Mouse (Mus musculus): ENCODE data around the gene Apoc1.
"Not testable (repeated sequence)": the region's sequence is repeated elsewhere in the genome, so short reads cannot be mapped to it uniquely, and the experiment has no call there.

Gene Apoc1

GRCm38 (mm10) chr7:19705271-19705670 lies 12.8 kb upstream of the Apoc1 start:
- DNase-seq (ENCODE audit: low read depth) = no peak

- DNase-seq (ENCODE audit: low read depth) = no peak
Measured at GRCm38 (mm10) chr7:19704475-19704874, 12.0 kb upstream of the Apoc1 start.

DNA sequence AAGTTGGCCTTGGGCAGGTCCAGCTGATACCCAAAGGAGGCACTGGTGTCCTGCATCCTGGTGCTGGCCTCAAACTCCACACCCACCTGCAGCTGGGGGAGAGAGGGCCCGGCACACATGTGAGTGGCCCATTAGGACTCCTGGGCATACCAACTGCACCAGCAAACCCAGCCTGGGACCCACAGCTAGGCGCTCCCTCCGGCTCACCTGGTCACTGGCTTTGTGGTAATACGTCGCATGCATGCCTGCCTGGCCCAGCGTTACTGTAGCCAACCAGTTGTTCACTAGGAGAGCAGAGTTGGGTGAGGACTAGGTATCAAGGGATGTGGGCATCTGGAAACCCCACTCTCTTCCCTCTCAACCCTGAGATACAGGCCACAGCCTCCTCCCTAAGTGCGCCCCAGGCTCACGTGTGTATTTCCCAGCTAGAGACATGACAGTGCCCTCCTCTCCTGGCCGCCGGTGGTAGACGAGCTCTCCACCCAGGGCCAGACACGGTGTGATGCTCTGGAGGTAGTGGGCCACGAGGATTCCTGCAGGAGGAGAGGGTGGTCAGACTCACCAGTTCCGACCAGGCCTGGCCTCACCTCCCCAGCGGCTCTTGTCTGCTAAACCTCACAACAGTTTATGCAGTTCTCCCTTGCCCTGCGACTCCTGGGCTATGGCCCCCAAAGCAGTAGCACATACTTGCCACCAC lies 10.5 kb upstream of the Apoc1 start:
- DNase-seq (ENCODE audit: low read depth) = no peak

DNA sequence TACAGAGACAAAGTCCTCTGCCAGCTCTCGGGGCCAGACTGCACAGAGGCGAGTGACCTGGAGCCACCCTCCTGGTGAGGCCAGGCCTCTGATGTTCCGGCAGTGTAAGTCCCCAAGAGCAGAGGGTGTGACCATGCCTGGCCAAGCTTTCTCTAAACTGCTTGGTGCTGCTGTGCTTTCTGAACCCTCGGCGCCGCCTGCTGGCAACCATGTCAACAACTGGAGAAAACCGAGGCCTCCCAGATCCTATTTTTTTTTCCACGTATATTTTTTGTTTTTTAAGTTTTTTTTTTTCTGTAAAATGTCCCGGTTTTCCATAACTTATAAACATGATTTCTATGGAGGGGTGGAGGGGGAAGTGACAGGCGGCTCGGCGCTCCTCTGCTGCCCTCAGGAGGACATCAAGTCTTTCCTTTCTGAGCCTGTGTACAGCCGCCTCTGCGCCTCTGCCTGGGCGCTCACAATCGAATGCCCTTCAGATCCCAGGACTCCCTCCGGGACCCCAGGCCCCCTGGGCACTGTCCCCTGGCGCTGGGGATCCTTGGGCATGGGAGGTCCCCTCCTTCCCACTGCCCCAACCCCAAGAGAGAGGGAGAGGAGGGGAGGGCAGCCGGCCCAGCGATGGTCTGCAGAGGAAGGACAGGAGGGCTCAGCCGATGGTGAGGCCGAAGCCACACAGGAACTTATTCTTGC lies 8.8 kb upstream of the Apoc1 start:
- DNase-seq (ENCODE audit: low read depth) = no peak

- no peak for DNase-seq (ENCODE audit: low read depth)
Measured at GRCm38 (mm10) chr7:19700299-19701068, 8.0 kb upstream of the Apoc1 start.

DNA sequence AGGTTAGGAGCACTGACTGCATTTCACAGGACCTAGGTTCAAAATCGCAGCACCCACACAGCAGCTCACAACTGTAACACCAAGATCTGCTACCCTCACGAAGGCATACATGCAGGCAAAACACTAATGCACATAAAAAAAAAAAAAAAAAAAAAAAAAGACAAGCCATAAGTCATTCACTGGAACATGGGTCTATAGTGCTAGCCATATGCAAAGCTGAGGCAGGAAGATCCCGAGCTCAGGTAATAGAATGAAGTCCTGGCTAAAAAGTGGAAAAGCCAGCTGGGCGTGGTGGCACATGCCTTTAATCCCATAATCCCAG lies 7.3 kb upstream of the Apoc1 start:
- DNase-seq (ENCODE audit: low read depth) = no peak

- DNase-seq (ENCODE audit: low read depth) = no peak
Measured at GRCm38 (mm10) chr7:19698907-19699826, 6.7 kb upstream of the Apoc1 start, which contains the start of gene Apoe. Apoe (minus strand) TSS chr7:19699188.

DNA sequence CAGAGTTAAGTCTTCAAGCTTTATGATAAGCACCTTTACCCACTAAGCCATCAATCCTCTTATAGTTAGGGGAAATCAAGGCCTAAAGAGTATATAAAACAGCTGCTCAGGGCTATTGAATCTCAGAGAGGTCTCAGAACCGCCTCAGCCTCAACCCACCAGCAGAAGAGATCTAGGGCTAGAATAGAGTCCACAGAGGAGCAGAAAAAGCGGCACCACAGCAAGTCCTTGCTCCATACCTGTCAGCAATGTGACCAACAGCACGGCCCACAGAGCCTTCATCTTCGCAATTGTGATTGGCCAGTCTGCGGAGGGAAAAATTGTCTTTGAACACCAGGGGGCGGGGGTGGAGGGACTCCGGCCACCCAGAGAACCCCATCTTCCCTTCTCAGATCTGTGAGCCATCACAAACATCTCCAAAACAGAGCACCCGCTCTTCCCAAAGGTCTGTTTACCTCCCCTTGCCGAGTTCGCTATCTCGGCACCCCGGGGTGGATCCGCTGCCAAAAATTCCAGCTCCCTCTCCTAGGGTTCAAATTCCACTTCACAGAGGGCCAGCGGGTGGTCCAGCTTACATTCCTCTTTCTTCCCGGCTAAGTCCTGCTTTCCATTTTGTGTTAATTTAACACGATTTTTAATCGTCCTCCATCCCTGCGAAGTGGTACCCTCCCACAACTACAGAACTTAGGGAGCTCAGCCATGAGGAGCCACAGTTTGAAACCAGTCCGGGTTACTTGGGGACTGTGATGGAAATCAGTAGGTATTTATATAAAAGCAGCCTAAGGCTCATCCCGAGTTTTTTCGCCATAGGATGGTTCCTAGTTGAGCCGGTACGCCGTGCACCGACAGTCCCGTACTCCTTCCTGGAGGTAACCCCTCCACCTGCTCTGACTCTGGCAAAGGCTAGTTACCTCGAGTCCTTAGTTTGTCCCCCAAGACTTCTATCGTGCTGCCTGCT lies 5.8 kb upstream of the Apoc1 start:
- DNase-seq (ENCODE audit: low read depth) = no peak

DNA sequence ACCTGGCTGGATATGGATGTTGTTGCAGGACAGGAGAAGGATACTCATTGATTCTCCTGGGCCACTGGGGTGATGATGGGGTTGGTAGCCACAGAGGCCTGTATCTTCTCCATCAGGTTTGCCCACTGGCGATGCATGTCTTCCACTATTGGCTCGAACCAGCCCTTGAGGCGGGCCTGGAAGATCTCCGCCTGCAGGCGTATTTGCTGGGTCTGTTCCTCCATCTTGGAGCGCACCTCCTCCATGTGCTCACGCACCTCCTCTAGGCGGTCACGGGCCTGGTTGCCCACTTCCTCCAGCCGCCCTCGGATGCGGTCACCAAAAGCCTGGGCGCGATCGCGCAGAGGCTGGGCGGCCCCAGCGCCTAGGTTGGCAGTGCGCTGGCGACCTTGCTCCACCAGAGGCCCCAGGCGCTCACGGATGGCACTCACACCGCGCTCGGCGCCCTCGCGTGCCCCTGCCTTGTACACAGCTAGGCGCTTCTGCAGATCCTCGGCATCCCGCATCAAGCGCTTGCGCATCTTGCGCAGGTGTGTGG lies 3.9 kb upstream of the Apoc1 start:
- no peak for DNase-seq (ENCODE audit: low read depth)

GRCm38 (mm10) chr7:19695881-19696280 lies 3.4 kb upstream of the Apoc1 start:
- DNase-seq (ENCODE audit: low read depth) = no peak

- no peak for DNase-seq (ENCODE audit: low read depth)
Measured at GRCm38 (mm10) chr7:19695213-19695594, 2.7 kb upstream of the Apoc1 start.

DNA sequence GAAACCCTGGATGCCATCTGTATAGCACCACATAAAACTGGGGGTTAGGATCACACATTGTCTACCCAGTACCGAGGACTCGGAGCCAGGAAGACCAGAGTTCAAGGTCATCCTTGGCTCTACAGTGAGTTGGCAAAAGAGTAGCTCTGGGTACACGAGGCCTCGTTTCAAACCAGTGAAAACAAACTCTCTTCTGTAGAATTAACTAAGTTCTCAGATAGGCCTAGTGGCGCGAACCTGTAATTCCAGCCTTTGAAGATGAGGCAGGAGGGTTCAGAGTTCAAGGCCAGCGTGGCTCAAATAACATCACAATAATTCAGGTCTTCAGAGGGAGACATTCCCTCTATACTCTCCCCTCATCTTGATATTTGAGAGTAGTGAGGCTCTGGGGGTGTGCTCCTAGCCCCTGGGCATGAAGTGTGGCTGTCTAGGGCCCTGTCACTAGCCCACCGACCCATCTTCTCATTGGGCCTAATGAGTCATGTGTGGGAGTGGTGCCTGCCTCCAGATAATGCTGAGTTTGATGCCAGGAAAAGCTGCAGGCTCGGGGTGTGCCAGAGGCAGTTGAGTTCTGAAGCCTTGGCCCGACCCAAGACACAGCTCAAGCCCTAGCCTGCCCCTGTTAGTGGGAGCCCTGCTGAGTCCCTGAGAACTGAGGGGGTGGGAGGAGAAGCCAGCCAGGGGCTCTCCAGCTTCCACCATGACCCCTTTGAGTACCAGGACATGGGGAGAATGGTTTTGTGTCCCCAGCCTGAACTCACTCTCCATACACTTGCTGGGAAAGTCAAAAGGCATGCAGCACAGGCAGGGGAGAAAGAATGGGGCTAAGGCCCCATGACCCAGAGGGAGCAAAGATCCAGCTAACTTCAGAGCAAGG lies 2.1 kb upstream of the Apoc1 start:
- DNase-seq (ENCODE audit: low read depth) = no peak

GRCm38 (mm10) chr7:19693421-19693820 lies 961 bp upstream of the Apoc1 start:
- DNase-seq (ENCODE audit: low read depth) = no peak

- DNase-seq (ENCODE audit: low read depth) = no peak
Measured at GRCm38 (mm10) chr7:19691434-19691833, 1.0 kb downstream of the Apoc1 start.

GRCm38 (mm10) chr7:19690845-19691244 lies 1.6 kb downstream of the Apoc1 start:
- no peak for DNase-seq (ENCODE audit: low read depth)

DNA sequence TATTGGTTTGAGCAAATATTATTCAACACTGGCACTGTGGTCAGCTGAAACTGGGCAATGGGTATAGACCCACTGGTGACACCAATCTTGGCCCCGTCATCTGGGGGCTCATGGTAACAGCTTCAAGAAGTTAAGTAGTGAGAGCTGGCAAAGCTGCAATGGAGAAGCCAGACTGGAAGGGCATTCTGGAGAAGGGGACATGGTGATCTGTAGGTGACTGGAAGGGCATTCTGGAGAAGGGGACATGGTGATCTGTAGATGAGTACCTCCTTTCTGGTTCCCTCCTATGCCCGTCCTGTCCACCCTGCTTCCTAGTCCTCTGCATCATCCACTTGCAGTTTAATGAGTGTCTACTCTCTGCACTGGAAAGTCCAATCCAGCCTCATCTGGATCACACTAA lies 3.8 kb downstream of the Apoc1 start:
- DNase-seq (ENCODE audit: low read depth) = no peak

DNA sequence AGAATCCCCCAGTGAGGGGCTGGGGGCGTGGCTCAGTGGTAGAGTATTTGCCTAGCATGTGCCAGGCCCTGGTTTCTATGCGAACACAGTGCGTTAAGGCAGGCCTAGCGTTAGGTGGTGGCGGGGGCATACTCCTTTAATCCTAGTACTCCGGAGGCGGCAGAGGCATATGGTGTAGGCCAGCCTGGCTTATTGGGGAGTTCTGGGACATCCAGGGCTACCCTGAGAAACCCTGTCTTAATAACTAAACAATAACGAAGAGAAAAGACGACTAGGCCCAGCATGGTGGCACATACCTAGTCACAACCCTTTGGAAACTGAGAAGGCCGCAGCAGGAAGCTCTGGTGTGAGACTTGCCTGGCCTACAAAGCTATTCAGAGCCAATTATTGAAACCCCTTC lies 4.4 kb downstream of the Apoc1 start:
- no peak for DNase-seq (ENCODE audit: low read depth)

- not testable (repeated sequence) for DNase-seq (ENCODE audit: low read depth)
Measured at GRCm38 (mm10) chr7:19686927-19687583, 5.4 kb downstream of the Apoc1 start.

DNA sequence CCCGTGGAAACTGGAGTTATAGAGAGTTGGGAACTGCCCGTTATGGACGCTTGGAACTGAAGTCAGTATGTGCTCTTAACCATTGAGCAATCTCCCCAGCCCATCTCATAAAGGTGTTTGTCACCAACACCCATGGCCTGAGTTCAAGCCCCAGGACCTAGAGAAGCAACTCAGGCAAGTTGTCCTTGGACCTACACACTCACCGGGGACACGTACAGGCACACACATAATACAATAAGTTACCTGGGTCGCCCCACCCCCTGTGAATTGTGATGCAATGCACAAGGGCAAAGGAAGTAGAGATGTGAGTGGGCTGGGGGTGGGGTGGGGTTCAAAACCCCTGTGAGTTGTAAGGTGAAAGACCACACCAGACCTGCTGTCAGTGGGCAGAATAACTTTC lies 5.9 kb downstream of the Apoc1 start:
- no peak for DNase-seq (ENCODE audit: low read depth)
